Mouse (Mus musculus): Measurements from ENCODE around the gene Prss22.
A peak's percentile ranks its signal among the peaks of the same experiment; 100 is the strongest.
"Not testable (repeated sequence)": the region's sequence is repeated elsewhere in the genome, so short reads cannot be mapped to it uniquely, and the experiment has no call there.

The Prss22 gene

DNA sequence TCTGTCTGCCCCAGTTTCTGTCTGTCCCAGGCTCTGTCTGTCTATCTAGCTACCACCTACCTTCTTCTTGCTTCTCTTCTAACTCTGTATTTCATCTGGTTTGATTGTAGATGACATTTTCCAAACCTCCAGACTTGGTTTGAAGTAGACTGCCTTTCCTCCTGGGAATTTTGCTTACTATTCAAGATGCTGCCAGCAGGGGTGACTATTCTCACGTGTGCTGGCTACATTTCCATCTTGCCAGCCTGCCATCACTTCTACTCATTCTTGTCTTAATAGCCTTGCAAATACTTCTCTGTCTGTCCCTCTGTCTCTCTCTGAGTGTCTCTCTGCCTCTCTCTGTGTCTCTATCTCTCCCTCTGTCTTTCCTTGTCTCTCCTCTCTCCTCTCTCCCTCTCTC, 2.5 kb downstream of the Prss22 start:
- DNase-seq (ENCODE audit: low spot score in 2 of 2), result no peak

DNA sequence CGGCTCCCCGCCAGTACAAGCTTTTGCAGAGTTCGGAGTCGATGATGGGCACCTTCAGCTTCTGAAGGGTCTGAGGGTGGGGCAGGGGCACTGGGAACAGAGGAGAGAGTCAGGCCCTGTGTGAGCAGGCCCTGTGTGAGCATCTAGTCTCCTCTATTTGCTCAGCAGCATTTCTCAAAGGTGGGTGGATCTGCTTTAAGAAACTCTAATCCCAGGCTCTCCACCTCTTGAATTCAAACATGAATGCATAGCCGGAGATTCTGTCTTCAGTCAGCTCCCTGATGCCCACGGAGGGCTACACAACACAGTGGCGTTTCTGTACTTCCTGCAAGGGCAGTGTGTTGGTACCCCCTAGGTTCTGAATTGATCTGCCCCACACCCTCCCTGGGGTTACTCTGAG, 3.2 kb downstream of the Prss22 start:
- no peak for DNase-seq (ENCODE audit: low spot score in 2 of 2)

DNA sequence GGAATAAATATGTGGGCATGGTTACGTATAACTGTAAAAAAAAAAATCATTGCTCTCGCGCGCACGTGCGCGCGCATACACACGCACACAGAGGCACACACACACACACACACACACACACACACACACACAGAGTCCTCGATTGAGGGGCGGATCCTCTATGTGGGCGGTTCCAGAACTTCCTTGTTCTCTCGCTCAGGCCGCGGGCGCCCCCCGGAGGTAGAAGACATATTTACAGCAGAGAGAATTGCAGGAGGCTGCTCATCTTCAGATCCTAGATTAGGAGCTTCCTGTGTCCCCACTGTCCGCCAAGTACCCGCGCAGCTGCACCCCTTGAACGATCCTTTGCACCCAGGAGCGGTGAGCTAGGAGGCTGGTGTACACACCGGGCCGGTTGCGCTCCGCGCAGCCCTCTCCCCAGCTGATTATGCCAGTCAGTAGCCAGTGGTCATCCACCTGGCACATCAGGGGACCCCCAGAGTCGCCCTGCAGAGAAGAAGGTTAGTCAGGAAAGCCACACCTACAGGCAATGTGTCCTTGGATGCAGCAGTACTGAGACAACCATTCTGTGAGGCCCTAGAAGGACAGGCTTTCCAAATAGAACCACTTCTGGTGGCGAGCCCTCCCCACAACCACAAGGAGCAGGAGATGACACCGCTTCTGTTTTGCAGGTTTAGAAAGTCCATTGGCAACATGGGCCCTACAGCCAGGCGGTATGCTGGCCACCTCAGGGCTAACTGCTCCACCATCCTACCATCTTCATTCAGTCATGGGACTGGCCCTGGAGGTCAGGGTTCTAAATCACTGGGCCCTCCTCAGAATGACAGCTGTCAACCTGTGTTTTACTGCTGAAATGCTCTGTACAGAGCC, 4.1 kb downstream of the Prss22 start:
- peak; percentile 92 to 93 for DNase-seq (ENCODE audit: low spot score in 2 of 2)

DNA sequence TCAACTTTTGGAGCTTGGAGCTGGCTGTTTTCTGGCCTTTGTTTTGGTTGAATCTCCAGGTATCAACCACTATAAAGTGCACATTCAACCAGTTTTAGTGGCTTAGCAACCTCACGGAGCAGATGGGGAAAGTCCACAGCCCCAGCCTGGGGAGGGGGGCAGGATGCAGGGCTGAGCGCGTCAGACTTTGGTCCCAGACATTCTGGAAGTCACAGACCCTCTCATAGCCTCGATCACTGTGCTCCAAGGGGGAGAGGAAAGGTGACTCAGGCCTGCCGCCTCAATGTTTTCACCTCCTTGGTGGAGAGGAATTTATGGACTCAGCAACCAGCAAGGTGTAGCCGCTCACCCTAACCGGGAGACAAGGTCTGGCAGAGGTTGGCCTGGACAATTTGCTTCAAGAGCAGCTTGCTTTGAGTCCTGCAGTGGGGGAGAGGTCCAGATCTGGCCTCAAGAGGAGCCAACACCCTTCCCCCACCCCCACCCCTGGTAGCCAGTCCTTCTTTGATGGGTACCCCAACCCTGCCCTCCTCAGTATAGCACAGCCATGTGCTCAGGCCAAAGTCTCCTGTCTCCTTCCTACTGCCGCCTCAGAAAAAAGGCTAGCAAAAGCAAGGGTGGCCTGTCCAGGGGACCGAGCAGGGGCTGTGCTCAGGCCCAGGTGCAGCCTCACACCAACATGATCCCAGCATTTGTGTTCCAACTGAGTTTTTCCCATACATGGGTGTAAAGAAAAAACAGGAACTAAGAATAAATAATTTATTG, 4.9 kb downstream of the Prss22 start:
- no peak for DNase-seq (ENCODE audit: low spot score in 2 of 2)

DNA sequence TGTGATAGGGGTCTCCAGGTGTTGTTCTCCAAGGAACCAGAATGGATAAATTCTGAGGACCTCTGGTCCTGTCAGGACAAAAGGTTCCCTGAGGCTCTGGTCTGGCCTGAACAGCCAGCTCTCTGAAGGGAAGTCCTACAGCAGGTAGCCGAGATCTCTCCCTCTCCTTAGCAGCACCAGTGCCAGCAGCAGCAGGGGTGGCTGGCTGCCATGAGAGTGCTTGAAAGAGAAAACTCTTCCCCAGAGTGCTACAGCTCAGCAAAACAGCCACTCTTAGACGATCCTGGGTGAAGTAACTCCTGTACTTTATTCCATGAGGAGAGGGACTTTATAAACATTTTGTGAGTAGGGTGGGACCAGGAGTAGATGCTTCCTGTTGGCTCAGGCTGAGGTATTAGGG, 8.1 kb downstream of the Prss22 start:
- DNase-seq (ENCODE audit: low spot score in 2 of 2), result no peak

DNA sequence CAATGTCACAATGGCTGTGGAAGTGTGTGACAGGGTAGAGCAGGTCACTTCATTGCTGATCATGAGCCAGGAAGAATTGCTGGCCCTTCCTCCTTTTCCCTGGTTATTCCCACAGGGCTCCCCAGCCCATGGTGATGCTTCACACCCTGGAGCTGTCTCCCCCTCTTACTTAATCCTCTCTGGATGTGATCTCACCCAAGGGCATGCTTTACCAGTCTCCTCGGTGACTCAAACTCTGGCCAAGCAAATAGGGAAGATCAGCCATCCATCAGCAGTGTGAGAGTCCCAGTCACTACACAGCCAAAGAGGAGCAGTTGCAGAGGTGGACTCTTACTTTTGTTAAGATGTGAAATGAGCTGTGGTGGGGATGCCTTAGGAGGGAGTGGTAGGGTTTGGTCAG, 12.9 kb downstream of the Prss22 start:
- no peak for DNase-seq (ENCODE audit: low spot score in 2 of 2)

DNA sequence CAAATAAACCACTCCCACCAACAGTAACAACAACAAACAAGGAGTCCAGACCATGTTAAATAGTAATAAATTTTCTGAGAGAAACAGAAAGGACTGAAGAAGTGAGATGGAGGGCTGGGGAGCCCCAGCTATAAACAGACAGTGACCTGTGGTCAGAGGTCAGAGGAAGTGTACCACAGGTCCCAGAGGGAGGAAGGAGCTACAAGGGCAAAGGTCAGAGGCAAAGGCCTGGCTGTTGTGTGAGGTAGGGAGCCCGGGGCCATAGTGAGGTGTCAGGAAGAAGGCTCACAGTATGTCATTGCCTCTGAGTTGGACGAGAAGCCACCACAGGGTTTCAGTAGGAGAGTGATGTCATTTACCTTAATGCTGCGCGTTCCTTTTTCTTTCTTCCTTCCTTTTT, 15.0 kb downstream of the Prss22 start:
- DNase-seq (ENCODE audit: low spot score in 2 of 2), result no peak

DNA sequence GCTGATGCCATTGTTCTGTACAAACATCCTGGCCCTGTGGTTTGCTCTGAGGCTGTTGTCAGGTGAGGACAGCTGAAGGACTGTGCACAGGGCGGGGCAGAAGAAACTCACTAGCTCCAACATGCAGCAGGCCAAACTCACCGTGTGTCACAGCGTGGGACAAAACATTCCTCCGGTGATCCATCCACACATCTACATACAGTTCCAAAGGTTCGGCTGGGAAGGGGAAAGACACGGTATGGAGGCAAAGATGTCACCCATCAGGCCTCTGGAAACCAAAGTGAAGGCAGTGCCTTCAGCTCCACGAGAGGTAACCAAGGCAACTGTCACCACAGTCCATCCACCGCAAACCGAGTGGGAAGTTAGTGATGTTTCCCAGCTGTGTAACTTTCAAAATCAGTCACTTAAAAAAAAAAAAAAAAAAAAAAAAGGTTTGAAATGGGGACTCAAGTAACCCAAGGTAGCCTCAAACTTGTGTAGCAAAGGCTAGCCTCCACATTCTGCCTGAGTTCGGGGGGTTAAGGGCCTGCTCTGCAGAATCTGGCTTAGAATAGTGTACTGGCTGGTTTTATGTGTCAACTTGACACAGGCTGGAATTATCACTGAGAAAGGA, 17.5 kb downstream of the Prss22 start, which contains the start of gene Prss30:
TSS of gene Prss30 (minus strand) at position 270 of the 613 bp plus-strand sequence.
- DNase-seq (ENCODE audit: low spot score in 2 of 2), result no peak

DNA sequence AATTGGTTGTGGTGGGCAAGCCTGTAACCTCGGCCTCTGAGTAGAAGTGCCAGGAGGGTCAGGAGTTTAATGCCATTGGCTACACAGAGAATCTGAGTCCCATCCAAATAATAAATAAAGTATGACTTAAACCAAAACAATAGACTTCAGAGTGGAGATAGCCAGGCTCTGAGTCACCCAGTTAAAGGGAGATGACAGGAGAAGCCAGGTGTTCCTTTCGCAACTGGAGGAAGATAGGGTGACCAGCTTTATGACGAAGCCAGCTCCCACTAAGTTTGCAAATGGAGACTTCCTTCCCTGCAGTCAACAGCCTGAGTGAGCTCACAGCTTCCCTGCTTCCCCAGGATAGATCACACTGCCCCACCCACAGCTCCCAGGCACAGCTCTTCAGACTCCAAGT, 18.4 kb downstream of the Prss22 start:
- DNase-seq (ENCODE audit: low spot score in 2 of 2), result no peak

DNA sequence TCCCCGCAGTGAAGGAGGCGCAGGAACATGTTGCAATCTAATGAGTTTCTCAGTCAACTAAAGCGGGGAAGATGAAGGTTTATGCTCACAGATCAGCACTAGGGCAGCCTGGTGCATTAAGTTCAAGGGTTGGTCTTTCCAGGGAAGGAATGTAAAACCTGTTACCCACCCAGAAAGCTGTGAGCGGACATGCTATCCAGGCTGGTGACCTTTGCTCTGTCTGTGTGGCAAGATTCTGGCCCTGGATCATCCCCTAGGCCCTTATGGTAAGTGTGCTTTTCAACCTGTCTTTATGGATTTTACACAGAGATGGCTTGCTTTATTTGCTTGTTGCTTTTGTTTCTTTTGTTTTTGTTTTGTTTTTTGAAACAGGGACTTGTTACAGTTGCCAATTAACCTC, 21.2 kb downstream of the Prss22 start:
- no peak for DNase-seq (ENCODE audit: low spot score in 2 of 2)

DNA sequence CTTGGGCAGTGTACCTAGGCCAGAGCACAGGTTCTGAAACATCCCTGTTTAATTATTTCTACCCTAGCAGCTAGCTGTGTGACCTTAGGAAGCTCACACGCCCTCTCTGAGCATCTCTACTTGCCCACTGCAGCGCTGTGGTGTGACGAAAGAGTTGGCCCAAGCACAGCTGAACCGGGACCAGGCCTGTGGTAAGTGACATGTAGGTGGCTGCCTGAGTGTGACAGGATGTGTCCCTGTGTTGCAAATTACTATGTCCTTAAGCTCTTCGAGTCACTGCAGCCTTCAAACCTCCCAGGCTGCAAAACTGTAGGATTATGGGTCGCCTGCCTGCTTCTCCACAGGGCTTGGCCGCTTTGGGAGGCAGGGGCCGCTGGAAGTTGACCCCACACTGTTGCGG, 26.6 kb downstream of the Prss22 start:
- no peak for DNase-seq (ENCODE audit: low spot score in 2 of 2)

DNA sequence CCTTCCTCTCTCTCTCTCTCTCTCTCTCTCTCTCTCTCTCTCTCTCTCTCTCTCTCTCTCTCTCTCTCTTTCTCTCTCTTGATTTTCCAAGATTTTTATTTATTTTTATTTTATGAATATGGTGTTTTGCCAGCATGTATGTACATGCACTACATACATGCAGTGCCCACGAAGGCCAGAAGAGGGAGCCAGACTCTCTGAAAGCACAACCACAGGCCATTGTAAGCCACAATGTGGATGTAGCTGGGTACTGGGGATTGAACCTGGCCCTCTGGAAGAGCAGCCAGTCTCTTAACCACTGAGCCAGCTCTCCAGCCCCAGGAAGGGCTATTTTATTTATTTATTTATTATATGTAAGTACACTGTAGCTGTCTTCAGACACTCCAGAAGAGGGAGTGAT, 28.7 kb downstream of the Prss22 start:
- peak in 1 of 2 experiments; percentile 64 for DNase-seq (ENCODE audit: low spot score in 2 of 2)

DNA sequence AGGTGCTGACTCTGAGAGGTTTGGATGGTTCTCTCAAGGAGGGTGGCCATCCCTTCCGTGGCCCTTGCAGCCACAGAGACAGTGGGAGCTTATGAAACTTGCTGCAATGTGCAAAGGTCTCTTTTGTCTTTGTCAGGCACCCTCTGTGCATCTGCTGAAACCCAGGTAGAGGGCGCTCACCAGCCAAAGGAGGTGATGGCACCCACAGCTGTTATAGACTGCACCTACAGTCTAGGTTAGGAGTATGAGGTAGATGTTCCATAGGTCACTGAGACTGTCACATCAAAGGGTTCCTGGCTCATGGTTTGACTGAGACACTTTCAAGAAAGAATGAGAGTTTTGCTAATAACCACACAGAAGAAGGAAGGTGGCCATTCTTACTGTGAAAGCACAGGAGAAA, 29.1 kb downstream of the Prss22 start:
- DNase-seq (ENCODE audit: low spot score in 2 of 2), result no peak

DNA sequence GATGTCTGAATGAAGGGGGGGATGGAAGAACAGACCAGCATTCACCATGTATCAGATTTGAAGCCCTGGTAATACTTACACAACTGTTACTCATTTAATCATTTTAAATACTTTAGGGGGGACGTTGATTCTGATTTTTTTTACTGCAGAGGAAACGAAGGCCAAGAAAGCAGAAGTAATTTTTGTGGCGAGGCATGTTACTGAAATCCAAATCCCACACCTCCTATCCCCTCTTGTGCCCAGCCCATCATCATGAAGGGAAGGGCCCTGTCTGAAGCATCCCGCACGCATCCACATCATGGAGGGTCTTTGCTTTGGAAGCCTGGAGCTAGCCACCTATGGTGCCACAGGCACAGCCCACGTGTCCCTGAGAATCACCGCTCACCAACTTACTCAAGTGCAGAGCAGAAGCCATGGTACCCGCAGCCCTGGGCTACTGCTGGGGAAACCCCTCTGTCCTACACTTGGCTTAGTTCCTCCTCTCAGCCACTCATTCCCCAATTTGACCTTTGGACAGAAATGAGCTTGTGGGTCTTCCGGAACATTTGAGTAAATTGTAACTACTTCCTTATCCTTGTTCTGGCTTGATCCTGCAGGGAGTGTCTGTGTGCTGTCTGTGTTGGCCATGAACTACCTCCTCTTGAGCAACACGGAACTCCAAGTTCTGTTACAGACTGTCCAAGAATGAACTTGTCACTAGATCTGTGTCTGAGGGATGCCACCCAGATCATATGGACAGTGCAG, 31.1 kb downstream of the Prss22 start:
- DNase-seq (ENCODE audit: low spot score in 2 of 2), result no peak

DNA sequence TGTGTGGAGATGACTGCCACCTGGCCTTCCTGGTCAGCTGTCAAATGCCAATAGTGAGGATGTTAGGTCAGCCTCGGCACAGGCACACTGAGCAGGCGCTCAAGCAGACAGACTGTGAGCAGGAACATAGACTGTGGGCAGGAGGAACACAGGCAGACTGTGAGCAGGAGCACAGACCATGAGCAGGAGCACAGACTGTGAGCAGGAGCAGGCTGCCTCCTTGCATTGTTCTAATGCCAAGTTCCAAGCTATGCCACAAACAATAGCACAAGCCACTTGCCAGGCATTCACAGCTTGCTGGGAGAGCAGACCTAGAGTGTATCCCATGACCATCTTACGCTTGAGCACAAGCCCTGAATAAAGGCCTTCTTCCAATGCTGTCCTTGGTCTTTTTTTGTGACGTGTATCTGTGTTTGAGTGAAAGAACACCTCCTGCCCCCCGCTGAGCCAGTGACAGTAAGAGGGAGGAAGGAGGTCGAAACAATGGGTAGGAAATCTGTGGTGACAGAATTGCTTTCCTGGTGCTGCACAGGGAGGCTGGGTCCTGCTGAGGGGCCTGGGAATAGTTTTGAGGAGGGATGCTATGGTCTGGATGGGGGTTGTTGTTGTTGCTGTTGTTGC, 32.0 kb downstream of the Prss22 start:
- no peak for DNase-seq (ENCODE audit: low spot score in 2 of 2)

DNA sequence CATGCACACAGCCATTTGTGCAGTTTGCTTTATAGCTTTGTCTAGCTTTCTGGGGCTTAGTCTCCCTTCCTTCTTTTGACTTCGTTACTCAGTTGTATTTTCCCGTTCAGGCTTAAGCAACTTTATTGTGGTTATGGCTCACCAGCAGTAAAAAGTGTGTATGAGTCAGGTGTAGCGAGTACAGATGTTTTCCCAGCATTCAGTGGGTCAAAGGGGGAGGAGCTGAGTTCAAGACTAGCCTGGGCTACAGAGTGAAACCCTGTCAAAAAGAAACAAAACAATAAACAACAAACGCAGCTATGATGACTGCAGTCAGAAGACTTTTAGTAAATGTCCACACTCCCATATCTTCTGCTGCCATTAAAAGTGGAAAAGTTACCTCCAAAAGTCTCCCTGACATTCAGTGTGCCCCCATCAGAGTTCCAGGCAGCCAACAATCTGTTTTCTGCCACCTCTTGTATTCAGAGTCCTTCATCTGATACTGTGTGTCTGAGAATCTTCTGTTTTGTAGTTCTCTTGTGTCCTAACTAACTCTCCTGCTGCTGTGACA, 36.3 kb downstream of the Prss22 start:
- no peak for DNase-seq (ENCODE audit: low spot score in 2 of 2)

DNA sequence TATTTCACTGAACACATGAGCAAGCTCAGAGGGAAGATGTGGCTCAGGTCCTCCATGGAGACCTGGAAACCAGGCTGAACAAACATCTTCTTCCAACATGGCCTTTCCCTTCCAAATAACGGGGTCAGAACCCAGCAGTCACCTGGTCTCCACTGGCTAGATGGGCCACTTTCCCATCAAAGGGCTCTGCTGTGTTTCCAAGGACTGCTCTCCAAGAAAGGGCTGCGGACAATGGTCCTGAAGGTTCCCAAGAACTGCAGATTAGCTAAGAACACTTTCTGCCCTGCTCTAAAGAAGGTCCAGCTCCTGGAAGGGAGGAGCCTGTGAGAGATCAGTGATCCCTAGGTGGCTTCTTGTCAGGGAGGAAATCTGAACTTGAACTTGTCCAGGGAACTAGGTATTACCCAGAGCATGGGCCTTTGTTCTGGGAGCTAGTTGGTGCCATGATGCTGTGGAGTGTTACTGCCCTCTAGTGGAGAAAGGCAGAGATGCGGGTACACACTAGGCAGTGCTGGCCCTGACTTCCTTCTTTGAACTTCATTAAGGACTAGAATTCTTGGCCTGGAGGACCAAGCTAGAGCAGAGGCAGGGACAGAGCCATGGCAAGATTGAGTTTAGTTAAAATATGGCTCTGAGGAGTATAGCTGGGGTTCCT, 37.7 kb downstream of the Prss22 start:
- DNase-seq (ENCODE audit: low spot score in 2 of 2), result peak; percentile 57 to 82

DNA sequence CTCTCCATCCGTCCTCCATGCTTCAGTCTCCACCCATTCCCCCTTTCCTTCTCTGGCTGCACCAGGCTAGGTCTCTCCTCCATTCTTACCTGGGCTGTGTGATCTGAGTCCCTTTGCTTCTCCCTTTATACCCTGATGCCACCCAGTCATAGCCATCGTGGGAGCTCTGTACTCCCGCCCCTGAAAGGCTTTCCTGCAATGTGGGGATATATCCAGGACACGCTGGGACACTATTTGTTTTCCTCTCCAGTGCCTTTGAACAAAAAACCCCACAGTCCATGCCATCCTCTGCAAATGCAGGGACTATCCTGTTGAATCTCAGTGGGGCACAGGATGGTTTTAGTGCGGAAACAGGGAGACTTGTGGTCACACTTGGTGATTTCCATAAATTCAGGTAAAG, 42.7 kb downstream of the Prss22 start, which contains the start of gene Sbpl:
TSS of gene Sbpl (minus strand) at position 101 of the 400 bp plus-strand sequence.
- DNase-seq (ENCODE audit: low spot score in 2 of 2), result no peak

DNA sequence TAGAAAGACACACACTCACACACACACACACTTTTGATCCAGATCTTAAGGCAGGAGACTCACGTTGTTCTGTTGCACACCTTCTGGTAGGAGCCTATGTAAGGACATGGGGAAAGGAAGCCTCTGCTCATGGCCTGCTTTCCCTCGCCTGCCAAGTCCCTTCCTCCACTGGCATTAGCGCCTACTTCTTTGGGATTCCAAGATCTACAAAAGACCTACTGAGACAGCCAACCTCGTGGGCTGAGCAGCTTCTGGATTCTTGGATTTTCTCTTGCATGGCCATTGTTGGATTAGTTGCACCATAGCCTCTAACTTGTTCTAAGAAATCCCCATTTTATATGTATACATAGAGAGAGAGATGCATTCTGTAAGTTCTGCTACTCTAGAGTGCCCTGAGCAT, 47.1 kb downstream of the Prss22 start:
- not testable (repeated sequence) for DNase-seq (ENCODE audit: low spot score in 2 of 2)

DNA sequence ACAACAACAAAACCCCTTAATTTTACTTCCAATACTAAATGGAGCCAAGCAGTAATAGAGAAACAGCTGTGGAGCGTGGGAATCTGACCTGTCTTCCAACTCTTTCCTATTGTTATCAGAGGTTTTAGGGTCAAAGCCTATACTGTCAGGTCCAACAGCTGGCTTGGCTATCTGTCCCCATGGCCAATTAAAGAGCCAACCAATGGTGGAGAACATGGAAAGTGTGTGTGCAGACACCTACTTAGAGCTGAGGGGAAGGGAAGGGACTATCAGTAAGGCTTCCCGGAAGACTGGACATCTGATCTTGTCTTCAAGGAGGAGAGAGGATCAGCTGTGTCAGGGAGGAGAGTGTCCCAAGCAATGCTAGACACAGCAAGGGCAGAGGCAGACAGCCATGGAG, 48.8 kb downstream of the Prss22 start:
- no peak for DNase-seq (ENCODE audit: low spot score in 2 of 2)

Data from frontal cortex, postnatal 10 days (tissue).